Mouse (Mus musculus): ENCODE measurements around the gene Mkrn2os. TPM values are rescaled to one million over a fixed set of nuclear protein-coding genes. Genes with fewer than 3 reads are reported as not detected.

Mkrn2os gene
- total and polyA plus RNA-seq, 3 experiments: 0.46 TPM; not detected in 2

DNA sequence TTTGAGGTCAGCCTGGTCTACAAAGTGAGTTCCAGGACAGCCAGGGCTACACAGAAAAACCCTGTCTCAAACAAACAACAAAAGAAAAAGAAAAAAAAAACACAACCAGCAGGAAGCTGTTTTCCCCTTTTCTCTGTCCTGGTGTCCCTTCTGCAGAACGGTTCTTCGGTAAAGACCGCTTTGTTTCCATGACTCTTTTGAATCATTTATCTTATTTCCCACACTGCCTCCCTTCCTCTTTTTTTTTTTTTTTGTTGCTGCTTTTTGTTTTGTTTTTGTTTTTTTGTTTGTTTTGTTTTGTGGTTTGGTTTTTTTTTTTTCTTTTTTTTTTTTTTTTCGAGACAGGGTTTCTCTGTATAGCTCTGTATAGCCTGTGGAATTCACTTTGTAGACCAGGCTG is 876 bp upstream of the Mkrn2os start:
- Histone ChIP-seq H3K36me3 (ENCODE audit: control insufficient read depth in 1 of 2, insufficient read depth in 2 of 2, low read length in 2 of 2) (peaks cover 0 to 2% of the 10 kb centered on the region in 2 experiments; a peak in 1 of 4 replicates), H3K4me3 (ENCODE audit: control insufficient read depth in 1 of 2, insufficient read depth in 1 of 2, low read depth in 2 of 2, low read length in 2 of 2) (no peak overlapping the region), H3K79me2 (ENCODE audit: control insufficient read depth, insufficient read depth, low read length, poor library complexity) (no peaks in the 10 kb centered on the region), H3K9ac (ENCODE audit: control insufficient read depth, low read depth, low read length, poor library complexity, severe bottlenecking) (no peak overlapping the region), H3K27ac (ENCODE audit: control insufficient read depth, low read depth, low read length) (no peak overlapping the region), H3K9me3 (replicated peaks; ENCODE audit: insufficient read depth, low read length) (no peaks in the 10 kb centered on the region), H3K4me1 (ENCODE audit: control insufficient read depth in 1 of 2, insufficient read depth in 2 of 2, low read length in 2 of 2) (peaks cover 0 to 4% of the 10 kb centered on the region in 2 experiments; a peak in 1 of 4 replicates), H3K27me3 (ENCODE audit: control insufficient read depth in 1 of 2, insufficient read depth in 2 of 2, low read length in 2 of 2) (no peaks in the 10 kb centered on the region)
- TF ChIP-seq RAD21 (IDR thresholded peaks at IDR 0.05; ENCODE audit: low read depth, low read length): no peak
- TF ChIP-seq TCF12 (IDR thresholded peaks at IDR 0.05; ENCODE audit: low read depth, low read length): no peak
- peak; percentile 89 for TF ChIP-seq ZNF384 (IDR thresholded peaks at IDR 0.05; ENCODE audit: low read depth, low read length)
- 0 out of 4 replicates have a peak, but pooled peaks of 1 of the 2 experiments have one; percentile 8 for TF ChIP-seq EP300 (IDR thresholded peaks at IDR 0.05; ENCODE audit: low read depth in 1 of 2, low read length in 2 of 2)
- no peak for TF ChIP-seq TBP (IDR thresholded peaks at IDR 0.05; ENCODE audit: low read depth, low read length)
- peak; percentile 38 for DNase-seq (ENCODE audit: low read depth, low spot score)

DNA sequence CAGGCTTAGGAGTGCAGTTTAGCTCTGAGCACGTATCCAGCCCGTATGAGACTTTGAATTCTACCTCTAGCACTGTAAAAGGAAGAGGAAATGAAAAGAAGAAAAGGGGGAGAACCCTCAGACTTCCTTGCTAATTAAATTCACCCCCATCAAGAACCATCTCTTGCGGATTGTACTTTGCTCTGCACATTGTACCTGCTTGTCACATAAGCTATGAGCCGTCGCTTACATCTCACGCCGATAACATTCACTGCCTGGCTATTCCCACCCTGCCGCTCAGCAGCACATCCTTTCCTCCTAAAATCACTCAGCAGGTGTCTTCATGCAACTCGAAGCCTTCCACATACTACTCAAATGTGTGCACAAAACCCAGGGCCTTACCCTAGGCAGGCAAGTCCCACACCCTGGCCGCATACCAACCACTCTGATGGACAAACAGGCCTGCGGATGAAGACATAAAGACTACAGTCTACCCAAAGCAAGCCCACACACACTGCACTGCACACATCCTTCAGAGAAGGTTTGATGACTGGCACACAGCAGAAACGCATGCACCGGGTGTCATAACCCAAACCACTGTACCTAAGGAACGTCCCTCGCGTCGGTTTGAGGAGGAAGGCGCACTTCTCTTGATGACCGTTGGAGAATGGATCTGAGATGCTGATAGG is 550 bp downstream of the Mkrn2os start:
- H3K79me2 ChIP-seq (ENCODE audit: control insufficient read depth, insufficient read depth, low read length, poor library complexity): no peaks in the 10 kb centered on the region
- no peak overlapping the region for H3K27ac ChIP-seq (ENCODE audit: control insufficient read depth, low read depth, low read length)
- peaks cover 0 to 2% of the 10 kb centered on the region in 2 experiments; a peak in 1 of 4 replicates for H3K36me3 ChIP-seq (ENCODE audit: control insufficient read depth in 1 of 2, insufficient read depth in 2 of 2, low read length in 2 of 2)
- no peak overlapping the region for H3K4me3 ChIP-seq (ENCODE audit: control insufficient read depth in 1 of 2, insufficient read depth in 1 of 2, low read depth in 2 of 2, low read length in 2 of 2)
- peaks cover 0 to 4% of the 10 kb centered on the region in 2 experiments; a peak in 1 of 4 replicates for H3K4me1 ChIP-seq (ENCODE audit: control insufficient read depth in 1 of 2, insufficient read depth in 2 of 2, low read length in 2 of 2)
- no peak for TF ChIP-seq ZC3H11A (IDR thresholded peaks at IDR 0.05; ENCODE audit: low read depth, low read length)
- TF ChIP-seq KAT2A (conservative IDR thresholded peaks at IDR 0.05; ENCODE audit: low read depth, low read length): no peak
- no peak for TF ChIP-seq ZNF384 (IDR thresholded peaks at IDR 0.05; ENCODE audit: low read depth, low read length)
- TF ChIP-seq JUND (IDR thresholded peaks at IDR 0.05; ENCODE audit: low read depth, low read length): no peak
- no peak for TF ChIP-seq GABPA (IDR thresholded peaks at IDR 0.05; ENCODE audit: low read depth, low read length)
- TF ChIP-seq TCF12 (IDR thresholded peaks at IDR 0.05; ENCODE audit: low read depth, low read length): no peak
- TF ChIP-seq USF1 (IDR thresholded peaks at IDR 0.05; ENCODE audit: low read depth, low read length): no peak
- TF ChIP-seq POLR2A (IDR thresholded peaks at IDR 0.05; ENCODE audit: control insufficient read depth in 1 of 2, insufficient read depth in 1 of 2, low read depth in 1 of 2, low read length in 2 of 2, poor library complexity in 1 of 2): no peak
- TF ChIP-seq ZMIZ1 (IDR thresholded peaks at IDR 0.05; ENCODE audit: low read depth, low read length): no peak
- no peak for TF ChIP-seq MEF2A (IDR thresholded peaks at IDR 0.05; ENCODE audit: extremely low read depth, insufficient replicate concordance, low read depth, low read length, poor library complexity, severe bottlenecking)
- no peak for TF ChIP-seq MYC (IDR thresholded peaks at IDR 0.05; ENCODE audit: low read depth, low read length)
- TF ChIP-seq GATA1 (IDR thresholded peaks at IDR 0.05; ENCODE audit: low read depth, low read length): no peak
- no peaks in the 10 kb centered on the region for H3K9me3 ChIP-seq (replicated peaks; ENCODE audit: insufficient read depth, low read length)
- no peaks in the 10 kb centered on the region for H3K27me3 ChIP-seq (ENCODE audit: control insufficient read depth in 1 of 2, insufficient read depth in 2 of 2, low read length in 2 of 2)
- H3K9ac ChIP-seq (ENCODE audit: control insufficient read depth, low read depth, low read length, poor library complexity, severe bottlenecking): no peak overlapping the region
- DNase-seq (ENCODE audit: low read depth, low spot score): no peak

Measured in MEL (cell line).